Comparison of ENCODE assay signal across 9 mouse cellular contexts in the genomic region with DNA sequence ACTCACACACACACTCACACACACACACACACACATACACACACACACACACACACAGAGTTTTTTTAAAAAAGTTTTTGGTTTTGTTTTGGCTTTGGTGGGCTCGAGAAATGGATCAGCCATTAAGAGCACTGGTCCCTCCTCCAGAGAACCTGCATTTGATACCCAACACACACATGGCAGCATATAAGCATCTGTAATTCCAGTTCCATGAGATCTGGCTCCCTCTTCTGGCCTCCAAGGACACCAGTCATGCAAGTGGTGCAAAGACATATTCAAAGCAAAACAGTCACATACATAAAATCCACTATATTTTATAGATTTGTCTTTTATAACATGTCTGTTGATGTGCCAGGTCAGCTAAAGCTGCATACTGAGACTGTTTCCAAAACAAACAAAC. TPM values are rescaled to one million over a fixed set of nuclear protein-coding genes. Genes with fewer than 3 reads are reported as not detected.
DNase-seq lines count a peak whose midpoint lies in the region; ATAC-seq and TF ChIP-seq lines count a peak whose summit lies in the region.
"Had no signal": no experiment of that assay in that cellular context is flagged by ENCODE, and none has a peak within 500 bp of the region (broad histone marks: within the 10 kb centered on the region; RNA-seq: fewer than 3 reads in every experiment).

No protein-coding gene starts in this region.

- intact Hi-C loops in heart, postnatal 10 days (cut with DNase I): loop anchor here (1.0 to 5.0 kb wide), 2 partner anchors 120 to 179 kb away; no protein-coding TSS in a partner anchor

- ATAC-seq in heart, embryonic 11.5 days (replicated peaks; ENCODE audit: insufficient number of reproducible peaks, low FRiP score, low TSS enrichment): no peak
- no peak for ATAC-seq in Patski
- no peak for ATAC-seq in forebrain, embryonic 12.5 days (ENCODE audit: low FRiP score)

- H3K4me3 ChIP-seq in heart, embryonic 11.5 days (ENCODE audit: low read depth, low read length): no peak overlapping the region
- no peak overlapping the region for H3K4me3 ChIP-seq in forebrain, embryonic 12.5 days (replicated peaks)

- peak; percentile 41 to 60 for DNase-seq in heart, postnatal 10 days
- DNase-seq in 416B (ENCODE audit: low read depth) (peak; percentile 81), Patski (ENCODE audit: low read depth, low spot score) (no peak)
- DNase-seq in kidney, postnatal 4 days: peak; percentile 17 to 35
- DNase-seq in frontal cortex, postnatal 25 days (ENCODE audit: low spot score in 2 of 2): no peak
- no peak for DNase-seq in gastrocnemius, adult 8-10 months (ENCODE audit: low spot score in 2 of 2)
- DNase-seq: layer of hippocampus, postnatal 36 days had no signal

- TF ChIP-seq CTCF in Patski (IDR thresholded peaks at IDR 0.05): peak; percentile 85

- H3K27ac ChIP-seq in heart, embryonic 11.5 days (ENCODE audit: low read depth, low read length): no peak overlapping the region
- H3K27ac ChIP-seq in forebrain, embryonic 12.5 days: no peak overlapping the region

- no peaks in the 10 kb centered on the region for H3K9me3 ChIP-seq in heart, embryonic 11.5 days (replicated peaks; ENCODE audit: control insufficient read depth, low read length)
- no peaks in the 10 kb centered on the region for H3K9me3 ChIP-seq in forebrain, embryonic 12.5 days

- no peak overlapping the region for H3K9ac ChIP-seq in heart, embryonic 11.5 days (ENCODE audit: low read depth, low read length)
- no peak overlapping the region for H3K9ac ChIP-seq in forebrain, embryonic 12.5 days

- POLR2A ChIA-PET in Patski (lab: Charles Lee): interaction anchor here (0.7 kb wide), 1 partner anchor 110 kb away, joined by 3 read pairs; no protein-coding TSS in a partner anchor

- H3K36me3 ChIP-seq in heart, embryonic 11.5 days (ENCODE audit: control insufficient read depth, insufficient read depth, low read length): peaks cover 4% of the 10 kb centered on the region; the same call in 1 of the 2 replicates
- H3K36me3 ChIP-seq in forebrain, embryonic 12.5 days (replicated peaks): peaks cover 42% of the 10 kb centered on the region

- 50% methylated on average over 1 of the region's 1 CpGs for WGBS in heart, embryonic 11.5 days (ENCODE audit: insufficient replicate concordance)
- 56% methylated on average over 1 of the region's 1 CpGs for WGBS in forebrain, embryonic 12.5 days

- no peaks in the 10 kb centered on the region for H3K27me3 ChIP-seq in heart, embryonic 11.5 days (ENCODE audit: control insufficient read depth, insufficient read depth, low read length)
- H3K27me3 ChIP-seq in Patski: no peaks in the 10 kb centered on the region
- no peaks in the 10 kb centered on the region for H3K27me3 ChIP-seq in forebrain, embryonic 12.5 days

- in situ Hi-C loops in Patski (cut with MboI; ENCODE audit: low pct_unique_long_range_greater_than_20kb): loop anchor here (5.0 to 25.0 kb wide), 4 partner anchors 120 to 1040 kb away; no protein-coding TSS in a partner anchor

- H3K4me2 ChIP-seq in heart, embryonic 11.5 days: no peak overlapping the region
- H3K4me2 ChIP-seq in forebrain, embryonic 12.5 days: no peak overlapping the region

- peaks cover 9% of the 10 kb centered on the region for H3K4me1 ChIP-seq in heart, embryonic 11.5 days (ENCODE audit: control insufficient read depth, insufficient read depth, low read length)
- peaks cover 12% of the 10 kb centered on the region for H3K4me1 ChIP-seq in forebrain, embryonic 12.5 days

- CTCF ChIA-PET in Patski (lab: Charles Lee): interaction anchor here (0.8 to 3.1 kb wide), 5 partner anchors 11 to 124 kb away, joined by 3 to 14 read pairs (median 3); partner anchors contain the start of gene Actn1

RNA-seq across cellular contexts. Expression of gene Dcaf5, which starts 58.8 kb away (rescaled TPM):
- total RNA-seq in heart, postnatal 10 days (2021): 10 to 100 TPM; 34.0 to 42.4 TPM
- 8.1 and 9.0 TPM in 2 replicates for polyA plus RNA-seq in heart, embryonic 11.5 days (2014; fragmentation: Nextera tagmentation; extraction: Ambion mirVana)
- 33.2 TPM for polyA plus RNA-seq in Patski (2021)
- polyA plus RNA-seq in forebrain, embryonic 12.5 days (2016; fragmentation: Nextera tagmentation; extraction: Ambion mirVana): 21.9 and 25.2 TPM in 2 replicates
- total RNA-seq in gastrocnemius, adult 8-10 months (2022): 10 to 100 TPM; 45.9 to 66.0 (median 50.9) TPM

Comparison
In these comparisons a context has a peak if more than half of its experiments do, and no peak if none do; other contexts are left out.
1. DNase-seq: peak in heart, postnatal 10 days (2 of 2), 416B (single experiment) and kidney, postnatal 4 days (2 of 2); none in Patski (single experiment), frontal cortex, postnatal 25 days (0 of 2) and gastrocnemius, adult 8-10 months (0 of 2).